Mouse (Mus musculus) thymus, adult 2 months (tissue): Measurements from ENCODE around the gene Zfp488. TPM values are rescaled to one million over a fixed set of nuclear protein-coding genes. Genes with fewer than 3 reads are reported as not detected.

Experiments
- DNase-seq: peaks from one replicate; pipeline ENCODE4 v3.0.0; 2021
- H3K27ac ChIP-seq: fragments of 200-500 bp; 2 replicates; pipeline ENCODE4 v1.5.1; 2012; ENCODE audit warnings: low read length, control low read depth; ENCODE audit not compliant: control insufficient read depth, insufficient read depth
- H3K27me3 ChIP-seq: fragments of 200-500 bp; 2 replicates; pipeline ENCODE4 v1.6.1; 2012; ENCODE audit warnings: mild to moderate bottlenecking, low read length, moderate library complexity, mixed read lengths; ENCODE audit not compliant: control insufficient read depth, insufficient read depth
- H3K36me3 ChIP-seq: fragments of 200-500 bp; 2 replicates; pipeline ENCODE4 v1.6.1; 2012; ENCODE audit warnings: mild to moderate bottlenecking, low read length, moderate library complexity; ENCODE audit not compliant: control insufficient read depth, insufficient read depth
- H3K4me1 ChIP-seq: fragments of 200-500 bp; replicated peaks from 2 replicates; pipeline ENCODE4 v1.6.1; 2012; ENCODE audit warnings: low read length; ENCODE audit not compliant: control insufficient read depth, insufficient read depth
- H3K4me3 ChIP-seq: fragments of 200-500 bp; 2 replicates; pipeline ENCODE4 v1.5.1; 2012; ENCODE audit warnings: mild to moderate bottlenecking, low read length, control low read depth, moderate library complexity; ENCODE audit not compliant: control insufficient read depth, insufficient read depth
- CTCF ChIP-seq: fragments of 200-500 bp; IDR thresholded peaks from 2 replicates; pipeline ENCODE4 v1.5.1; 2012; ENCODE audit warnings: mild to moderate bottlenecking, control low read depth, low read length, moderate library complexity, borderline replicate concordance; ENCODE audit not compliant: control insufficient read depth, poor library complexity, insufficient read depth; ENCODE audit errors: extremely low read depth
- POLR2A ChIP-seq: fragments of 200-500 bp; IDR thresholded peaks from 2 replicates; pipeline ENCODE4 v1.6.1; 2012; ENCODE audit warnings: mild to moderate bottlenecking, low read length, control low read depth, moderate library complexity; ENCODE audit not compliant: control insufficient read depth, poor library complexity, insufficient read depth; ENCODE audit errors: extremely low read depth
- WGBS: fragments of 180-500 bp; shearing (Covaris S2); methylation state at CpG from one replicate; pipeline ENCODE4 v1.1.7; 2018; 5-methylcytosine and 5-hydroxymethylcytosine counted together
- polyA plus RNA-seq: library from polyadenylated mRNA; depleted of rRNA; stranded (reverse); fragments of >200 nt; gene quantifications from 2 replicates; pipeline ENCODE4 v1.2.3, GENCODE M21; 2012

The Zfp488 gene
- polyA plus RNA-seq, 1 experiment, result not detected

- WGBS, result 85% methylated on average over 5 of the region's 5 CpGs
- no peak for DNase-seq
Observed at GRCm38 (mm10) chr14:33974752-33975151, 3.8 kb downstream of the Zfp488 start.

DNA sequence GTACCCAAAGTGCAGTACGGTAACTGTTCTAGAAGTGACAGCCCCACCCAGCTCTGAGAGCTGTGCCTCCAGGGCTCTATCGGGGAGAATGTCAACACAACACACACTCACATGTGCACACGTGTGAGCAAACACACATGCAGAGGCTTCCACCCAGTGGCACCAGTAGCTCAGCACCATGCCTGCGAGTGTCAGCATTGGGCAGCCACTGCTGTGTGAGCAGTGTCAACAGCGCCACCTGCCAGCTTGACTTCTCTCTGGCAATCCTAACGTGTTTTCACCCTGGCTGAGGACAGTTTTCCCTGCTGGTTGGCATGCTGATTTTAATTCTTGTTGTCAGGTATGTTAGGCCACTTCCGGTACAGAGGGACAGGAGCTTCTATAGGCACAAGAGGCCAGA, 5.9 kb downstream of the Zfp488 start:
- no peaks in the 10 kb centered on the region for H3K27me3 ChIP-seq
- no peak for TF ChIP-seq CTCF
- TF ChIP-seq POLR2A, result no peak
- H3K4me3 ChIP-seq, result no peak overlapping the region
- H3K36me3 ChIP-seq, result no peaks in the 10 kb centered on the region
- DNase-seq, result no peak
- no peak overlapping the region for H3K27ac ChIP-seq
- H3K4me1 ChIP-seq, result no peaks in the 10 kb centered on the region
- WGBS, result 54% methylated on average over 7 of the region's 7 CpGs

More at GRCm38 (mm10) chr14:33974752-33975151, 3.8 kb downstream of the Zfp488 start:
- H3K4me3 ChIP-seq, result no peak overlapping the region
- no peaks in the 10 kb centered on the region for H3K36me3 ChIP-seq
- no peak overlapping the region for H3K27ac ChIP-seq
- TF ChIP-seq POLR2A (no peak), CTCF (no peak)
- no peaks in the 10 kb centered on the region for H3K27me3 ChIP-seq
- H3K4me1 ChIP-seq, result no peaks in the 10 kb centered on the region

GRCm38 (mm10) chr14:33965675-33966074, 12.9 kb downstream of the Zfp488 start:
- Histone ChIP-seq H3K4me3 (no peak overlapping the region), H3K27ac (no peak overlapping the region), H3K27me3 (no peaks in the 10 kb centered on the region), H3K36me3 (no peaks in the 10 kb centered on the region), H3K4me1 (no peaks in the 10 kb centered on the region)
- TF ChIP-seq POLR2A (no peak), CTCF (no peak)
- 70% methylated on average over 7 of the region's 7 CpGs for WGBS
- DNase-seq, result no peak

GRCm38 (mm10) chr14:33959341-33959740, 19.2 kb downstream of the Zfp488 start:
- no peaks in the 10 kb centered on the region for H3K36me3 ChIP-seq
- H3K27me3 ChIP-seq, result no peaks in the 10 kb centered on the region
- no peak overlapping the region for H3K4me3 ChIP-seq
- WGBS, result 16% methylated on average over 9 of the region's 9 CpGs
- TF ChIP-seq POLR2A (no peak), CTCF (no peak)
- DNase-seq, result peak; percentile 14
- no peak overlapping the region for H3K27ac ChIP-seq
- no peaks in the 10 kb centered on the region for H3K4me1 ChIP-seq

- TF ChIP-seq CTCF (no peak), POLR2A (no peak)
- Histone ChIP-seq H3K4me1 (no peaks in the 10 kb centered on the region), H3K4me3 (no peak overlapping the region), H3K36me3 (no peaks in the 10 kb centered on the region), H3K27me3 (no peaks in the 10 kb centered on the region), H3K27ac (no peak overlapping the region)
- DNase-seq, result no peak
- 78% methylated on average over 3 of the region's 3 CpGs for WGBS
Observed at GRCm38 (mm10) chr14:33958841-33959240, 19.7 kb downstream of the Zfp488 start.

DNA sequence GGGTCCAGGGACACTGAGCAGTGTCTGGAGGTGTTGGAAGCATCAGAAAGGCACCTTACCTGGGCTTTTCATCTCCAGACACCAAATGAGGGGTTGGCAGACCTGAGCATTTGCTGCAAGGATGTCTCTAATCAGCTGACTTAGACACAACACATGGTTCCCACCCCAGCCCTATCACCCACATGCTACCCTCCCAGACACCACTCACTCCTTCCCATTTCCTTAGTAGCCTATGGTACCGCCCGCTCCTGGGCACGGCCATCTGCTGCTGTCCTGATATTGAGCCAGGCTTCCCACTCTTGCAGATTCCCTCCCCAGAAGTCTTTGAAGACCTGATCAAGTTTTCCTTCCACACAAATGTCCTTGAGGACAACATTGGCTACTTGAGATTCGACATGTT, 20.4 kb downstream of the Zfp488 start:
- TF ChIP-seq POLR2A, result no peak
- no peak for TF ChIP-seq CTCF
- Histone ChIP-seq H3K36me3 (no peaks in the 10 kb centered on the region), H3K27ac (no peak overlapping the region), H3K4me1 (no peaks in the 10 kb centered on the region), H3K4me3 (no peak overlapping the region), H3K27me3 (no peaks in the 10 kb centered on the region)
- no peak for DNase-seq
- 88% methylated on average over 4 of the region's 4 CpGs for whole genome bisulfite sequencing

DNA sequence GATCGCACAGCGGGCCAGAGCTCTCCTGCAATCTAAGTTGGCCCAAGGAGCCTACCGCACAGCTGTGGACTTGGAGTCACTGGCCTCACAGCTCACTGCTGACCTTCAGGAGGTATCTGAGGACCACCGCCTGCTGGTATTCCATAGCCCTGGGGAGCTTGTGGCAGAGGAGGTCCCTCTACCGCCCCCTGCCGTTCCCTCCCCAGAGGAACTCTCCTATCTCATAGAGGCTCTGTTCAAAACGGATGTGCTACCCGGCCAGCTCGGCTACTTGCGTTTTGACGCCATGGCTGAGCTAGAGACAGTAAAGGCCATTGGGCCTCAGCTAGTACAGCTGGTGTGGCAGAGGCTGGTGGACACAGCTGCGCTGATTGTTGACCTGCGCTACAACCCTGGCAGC, 22.5 kb downstream of the Zfp488 start:
- H3K27me3 ChIP-seq, result no peaks in the 10 kb centered on the region
- no peaks in the 10 kb centered on the region for H3K4me1 ChIP-seq
- no peak for DNase-seq
- H3K4me3 ChIP-seq, result no peak overlapping the region
- WGBS, result 75% methylated on average over 13 of the region's 13 CpGs
- TF ChIP-seq CTCF, result no peak
- no peak for TF ChIP-seq POLR2A
- no peaks in the 10 kb centered on the region for H3K36me3 ChIP-seq
- no peak overlapping the region for H3K27ac ChIP-seq
